Mouse (Mus musculus) kidney, postnatal 0 days (tissue): ENCODE data around the gene Gbx2. TPM values are rescaled to one million over a fixed set of nuclear protein-coding genes. Genes with fewer than 3 reads are reported as not detected.

Experiments
- ATAC-seq: fragments of 200-750 bp; cut with Nextera tagmentation; replicated peaks from 2 replicates; pipeline ENCODE4 v1.8.0; 2017; ENCODE audit warnings: low read depth, moderate number of reproducible peaks, moderate TSS enrichment, moderate library complexity; ENCODE audit not compliant: low FRiP score
- DNase-seq: peaks from one replicate; pipeline ENCODE4 v3.0.0-alpha.2; 2016; ENCODE audit warnings: low spot score
- H3K27ac ChIP-seq: fragments of 300-500 bp; sonication (generic); 2 replicates; pipeline ENCODE4 v1.5.1; 2014; ENCODE audit warnings: mild to moderate bottlenecking
- H3K27me3 ChIP-seq: fragments of 300-500 bp; sonication (generic); 2 replicates; pipeline ENCODE4 v1.6.1; 2014; ENCODE audit warnings: low read length, mixed read lengths; ENCODE audit not compliant: insufficient read depth
- H3K36me3 ChIP-seq: fragments of 300-500 bp; sonication (generic); 2 replicates; pipeline ENCODE4 v1.6.1; 2014; ENCODE audit warnings: low read length, mixed read lengths; ENCODE audit not compliant: insufficient read depth
- H3K4me1 ChIP-seq: fragments of 300-500 bp; sonication (generic); replicated peaks from 2 replicates; pipeline ENCODE4 v1.6.1; 2014; ENCODE audit warnings: antibody characterized with exemption, low read length, mixed read lengths; ENCODE audit not compliant: insufficient read depth
- H3K4me2 ChIP-seq: fragments of 300-500 bp; sonication (generic); 2 replicates; pipeline ENCODE4 v1.6.1; 2014; ENCODE audit warnings: mild to moderate bottlenecking, low read length, moderate library complexity, mixed read lengths
- H3K4me3 ChIP-seq: fragments of 300-500 bp; sonication (generic); replicated peaks from 2 replicates; pipeline ENCODE4 v1.5.1; 2014; ENCODE audit warnings: low read depth, low read length
- H3K9ac ChIP-seq: fragments of 300-500 bp; sonication (generic); 2 replicates; pipeline ENCODE4 v1.6.1; 2014; ENCODE audit warnings: low read depth, low read length
- H3K9me3 ChIP-seq: fragments of 300-500 bp; sonication (generic); replicated peaks from 2 replicates; pipeline ENCODE4 v1.6.1; 2016; ENCODE audit warnings: low read length, inconsistent platforms, mixed read lengths
- CTCF ChIP-seq: IDR thresholded peaks from 2 replicates; pipeline ENCODE4 v1.5.1; 2016; ENCODE audit warnings: antibody characterized with exemption, low read depth, mild to moderate bottlenecking, moderate library complexity
- WGBS: fragments of 180-500 bp; shearing (Covaris S2); extraction: QIAGEN DNeasy Blood & Tissue Kit; methylation state at CpG from one replicate; pipeline ENCODE4 v1.1.7; 2014; 5-methylcytosine and 5-hydroxymethylcytosine counted together
- polyA plus RNA-seq: library from polyadenylated mRNA; unstranded; fragments of >200 nt; fragmentation: Nextera tagmentation; extraction: Ambion mirVana; gene quantifications from 2 replicates; pipeline ENCODE4 v1.2.1, GENCODE M21; 2015

Gene Gbx2
- polyA plus RNA-seq, 1 experiment from 2014 or later, result not detected

DNA sequence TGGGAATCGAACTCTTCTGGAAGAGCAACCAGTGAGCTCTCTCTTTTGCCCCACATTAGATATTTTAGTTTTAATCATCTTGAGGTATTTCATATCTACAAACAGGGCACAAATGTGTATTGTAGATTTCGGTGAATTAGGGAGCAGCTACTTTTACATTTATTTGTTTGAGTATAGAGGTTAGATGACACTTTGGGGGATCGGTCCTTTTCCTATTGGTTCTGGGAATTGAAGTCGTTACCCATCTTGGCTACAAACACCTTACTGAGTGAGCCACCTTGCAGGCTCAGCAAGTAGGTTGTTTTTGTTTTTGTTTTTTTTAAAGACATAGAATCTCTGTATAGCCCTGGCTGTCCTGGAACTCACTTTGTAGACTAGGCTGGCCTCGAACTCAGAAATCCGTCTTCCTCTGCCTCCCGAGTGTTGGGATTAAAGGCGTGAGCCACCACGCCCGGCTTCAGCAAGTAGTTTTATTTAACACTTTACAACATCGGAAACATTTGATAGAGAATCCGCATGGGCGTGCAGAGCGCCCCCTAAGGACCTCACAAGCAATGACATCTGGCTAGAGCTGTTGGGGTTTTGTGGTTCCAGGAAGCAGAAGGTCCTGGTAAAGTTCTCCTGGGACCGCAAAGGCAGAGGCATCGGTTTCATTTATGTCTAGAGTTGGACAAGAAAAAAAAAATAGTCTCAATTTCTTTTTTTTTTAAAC lies 8.1 kb upstream of the Gbx2 start:
- no peak overlapping the region for H3K4me3 ChIP-seq
- H3K36me3 ChIP-seq, result no peaks in the 10 kb centered on the region
- 37% methylated on average over 16 of the region's 16 CpGs for WGBS
- no peak overlapping the region for H3K9ac ChIP-seq
- H3K27ac ChIP-seq, result no peak overlapping the region
- H3K27me3 ChIP-seq, result peaks cover 82% of the 10 kb centered on the region
- no peak for DNase-seq
- ATAC-seq, result no peak
- no peak overlapping the region for H3K4me2 ChIP-seq
- H3K9me3 ChIP-seq, result no peaks in the 10 kb centered on the region
- TF ChIP-seq CTCF, result peak; percentile 48
- peaks cover 4% of the 10 kb centered on the region; the same call in 1 of the 2 replicates for H3K4me1 ChIP-seq

- no peaks in the 10 kb centered on the region for H3K9me3 ChIP-seq
- peaks cover 81% of the 10 kb centered on the region for H3K27me3 ChIP-seq
- no peak for DNase-seq
- 3% methylated on average over 29 of the region's 29 CpGs for WGBS
- no peak for TF ChIP-seq CTCF
- H3K27ac ChIP-seq, result no peak overlapping the region
- ATAC-seq, result no peak
- no peak overlapping the region for H3K4me2 ChIP-seq
- no peak overlapping the region for H3K9ac ChIP-seq
- peaks cover 12% of the 10 kb centered on the region; the same call in 1 of the 2 replicates for H3K4me1 ChIP-seq
- no peak overlapping the region for H3K4me3 ChIP-seq
- no peaks in the 10 kb centered on the region for H3K36me3 ChIP-seq
Measured at GRCm38 (mm10) chr1:89935493-89936348, 4.7 kb upstream of the Gbx2 start.

DNA sequence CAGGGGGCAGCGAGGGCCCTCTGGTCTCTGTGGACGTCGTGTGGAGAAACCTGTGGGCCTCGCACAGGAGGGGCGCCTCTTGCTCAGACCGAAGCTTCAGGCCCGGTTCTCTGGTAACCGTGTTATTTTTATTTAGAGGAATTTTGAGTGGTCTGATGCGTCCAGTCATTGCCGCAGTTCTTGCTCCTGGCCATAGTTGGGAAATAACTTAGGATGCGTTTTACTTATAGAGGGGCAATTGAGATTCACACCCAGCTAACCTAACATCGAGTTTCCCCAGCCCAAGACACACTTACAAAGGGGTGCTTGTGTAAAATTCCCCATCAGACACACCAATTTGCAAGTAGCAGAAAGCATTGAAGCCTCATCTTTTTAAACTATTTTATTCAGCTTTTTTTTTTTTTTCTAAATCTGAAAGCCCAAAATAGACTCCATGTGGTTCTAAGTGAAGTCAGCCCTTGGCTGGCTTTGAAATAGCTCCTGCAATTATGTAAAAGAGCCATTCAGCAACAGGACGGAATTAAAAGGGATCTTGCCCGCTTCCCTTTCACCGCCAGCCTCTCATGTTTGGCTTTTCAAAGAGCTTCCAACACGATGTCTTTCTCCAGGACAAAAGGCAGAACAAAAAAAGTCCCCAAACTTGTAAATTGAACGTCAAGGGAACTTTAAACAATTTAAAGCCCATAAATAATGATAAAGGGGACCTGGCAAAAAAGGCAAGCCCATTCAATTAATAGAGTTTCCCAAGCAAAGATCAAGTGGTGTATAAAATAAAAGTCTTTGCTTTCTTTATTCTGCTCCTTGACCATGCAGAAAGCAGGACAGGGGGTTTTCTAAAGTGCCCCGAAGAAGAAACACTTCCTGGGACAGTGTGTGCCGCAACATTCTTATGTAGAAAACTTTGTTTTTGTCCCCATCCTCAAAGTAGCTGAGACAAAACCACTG lies 3.6 kb upstream of the Gbx2 start:
- Histone ChIP-seq H3K27ac (no peak overlapping the region), H3K36me3 (no peaks in the 10 kb centered on the region), H3K4me2 (no peak overlapping the region), H3K9ac (no peak overlapping the region), H3K4me3 (no peak overlapping the region), H3K4me1 (peaks cover 17% of the 10 kb centered on the region; the same call in 1 of the 2 replicates), H3K9me3 (no peaks in the 10 kb centered on the region), H3K27me3 (peaks cover 81% of the 10 kb centered on the region)
- ATAC-seq (no peak), DNase-seq (no peak)
- WGBS, result 13% methylated on average over 19 of the region's 19 CpGs
- TF ChIP-seq CTCF, result no peak

- Histone ChIP-seq H3K9ac (no peak overlapping the region), H3K9me3 (no peaks in the 10 kb centered on the region), H3K4me2 (no peak overlapping the region), H3K4me1 (peaks cover 22% of the 10 kb centered on the region; the same call in 1 of the 2 replicates), H3K36me3 (no peaks in the 10 kb centered on the region), H3K27me3 (peaks cover 84% of the 10 kb centered on the region), H3K27ac (no peak overlapping the region), H3K4me3 (no peak overlapping the region)
- no peak for TF ChIP-seq CTCF
- 4% methylated on average over 21 of the region's 21 CpGs for WGBS
- no peak for ATAC-seq
- DNase-seq, result no peak
Measured at GRCm38 (mm10) chr1:89933786-89934185, 2.8 kb upstream of the Gbx2 start.

DNA sequence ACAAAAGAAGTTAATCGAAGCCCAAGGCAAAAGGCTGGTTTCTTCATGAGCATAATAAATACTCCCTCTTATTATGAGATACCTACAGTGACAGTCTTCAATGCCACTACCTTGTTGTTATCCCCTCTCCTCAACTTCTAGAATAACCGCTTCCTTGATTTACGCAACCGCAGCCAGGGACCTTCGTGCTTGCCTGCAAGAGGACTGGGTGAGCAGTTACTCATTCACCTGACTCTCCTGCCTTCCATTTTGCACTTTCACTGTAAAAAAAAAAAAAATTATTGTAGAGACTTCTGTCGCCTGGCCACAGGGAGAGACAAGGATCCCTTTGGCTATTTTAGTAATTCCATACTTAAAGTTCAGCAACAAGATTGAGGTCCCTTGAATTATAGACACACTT lies 2.0 kb upstream of the Gbx2 start:
- 15% methylated on average over 6 of the region's 6 CpGs for WGBS

More for the DNA sequence above, 2.0 kb upstream of the Gbx2 start:
- H3K9me3 ChIP-seq, result no peaks in the 10 kb centered on the region
- H3K27me3 ChIP-seq, result peaks cover 89% of the 10 kb centered on the region
- H3K36me3 ChIP-seq, result no peaks in the 10 kb centered on the region
- no peak overlapping the region for H3K9ac ChIP-seq
- no peak overlapping the region for H3K27ac ChIP-seq
- no peak for DNase-seq
- no peak for ATAC-seq
- no peak overlapping the region for H3K4me3 ChIP-seq
- no peak overlapping the region for H3K4me2 ChIP-seq
- no peak for TF ChIP-seq CTCF
- H3K4me1 ChIP-seq, result peaks cover 24% of the 10 kb centered on the region; the same call in 1 of the 2 replicates
